Mouse (Mus musculus): ENCODE data around the gene Rnf217. TPM values are rescaled to one million over a fixed set of nuclear protein-coding genes. Genes with fewer than 3 reads are reported as not detected.

Rnf217 gene
- total RNA-seq, 2 experiments from 2014 or later: 12.9 to 14.3 TPM

Other genes starting within 250 kb of the Rnf217 start
- 10 to 100 TPM; 16.4 to 17.0 TPM for gene Tpd52l1, start 163.2 kb downstream of the Rnf217 start, total RNA-seq (2021)

All from left cerebral cortex, postnatal 10 days (tissue).